Mouse (Mus musculus) liver, postnatal 0 days (tissue): Measurements from ENCODE around the gene Ggcx. TPM values are rescaled to one million over a fixed set of nuclear protein-coding genes. Genes with fewer than 3 reads are reported as not detected.
A peak's percentile ranks its signal among the peaks of the same experiment; 100 is the strongest.

ENCODE experiments used
- ATAC-seq: fragments of 200-750 bp; cut with Nextera tagmentation; 2 replicates; pipeline ENCODE4 v1.8.0; 2017; ENCODE audit warnings: mild to moderate bottlenecking, moderate library complexity
- DNase-seq: peaks from one replicate; pipeline ENCODE4 v3.0.0-alpha.2; 2016
- H3K27ac ChIP-seq: fragments of 300-500 bp; sonication (generic); 2 replicates; pipeline ENCODE4 v1.5.1; 2014; ENCODE audit warnings: antibody characterized with exemption, moderate library complexity, mild to moderate bottlenecking, low read depth
- H3K27me3 ChIP-seq: fragments of 300-500 bp; sonication (generic); 2 replicates; pipeline ENCODE4 v1.6.1; 2014; ENCODE audit warnings: low read length, control low read depth, mixed read lengths; ENCODE audit not compliant: insufficient read depth
- H3K36me3 ChIP-seq: fragments of 300-500 bp; sonication (generic); replicated peaks from 2 replicates; pipeline ENCODE4 v1.6.1; 2014; ENCODE audit warnings: mild to moderate bottlenecking, control low read depth, low read length, moderate library complexity, mixed read lengths; ENCODE audit not compliant: insufficient read depth
- H3K4me1 ChIP-seq: fragments of 300-500 bp; sonication (generic); 2 replicates; pipeline ENCODE4 v1.6.1; 2014; ENCODE audit warnings: antibody characterized with exemption, mild to moderate bottlenecking, control low read depth; ENCODE audit not compliant: insufficient read depth
- H3K4me2 ChIP-seq: fragments of 300-500 bp; sonication (generic); 2 replicates; pipeline ENCODE4 v1.6.1; 2014; ENCODE audit warnings: low read depth, mild to moderate bottlenecking, low read length, moderate library complexity, mixed read lengths
- H3K4me3 ChIP-seq: fragments of 300-500 bp; sonication (generic); 2 replicates; pipeline ENCODE4 v1.5.1; 2014; ENCODE audit warnings: low read depth, low read length
- H3K9ac ChIP-seq: fragments of 300-500 bp; sonication (generic); replicated peaks from 2 replicates; pipeline ENCODE4 v1.6.1; 2014; ENCODE audit warnings: mild to moderate bottlenecking, moderate library complexity
- H3K9me3 ChIP-seq: fragments of 300-500 bp; sonication (generic); 2 replicates; pipeline ENCODE4 v1.6.1; 2016; ENCODE audit warnings: mild to moderate bottlenecking, control low read depth, low read length, mixed read lengths
- CTCF ChIP-seq: sonication (generic); IDR thresholded peaks from 2 replicates; pipeline ENCODE4 v1.5.1; 2016; ENCODE audit warnings: antibody characterized with exemption, low read depth
- EP300 ChIP-seq: IDR thresholded peaks from 2 replicates; pipeline ENCODE4 v1.6.1; 2016; ENCODE audit warnings: antibody characterized with exemption, low read depth, mild to moderate bottlenecking
- WGBS: fragments of 180-500 bp; shearing (Covaris S2); extraction: QIAGEN DNeasy Blood & Tissue Kit; methylation state at CpG from one replicate; pipeline ENCODE4 v1.1.7; 2014; ENCODE audit not compliant: insufficient replicate concordance; 5-methylcytosine and 5-hydroxymethylcytosine counted together
- polyA plus RNA-seq: library from polyadenylated mRNA; unstranded; fragments of >200 nt; fragmentation: Nextera tagmentation; extraction: Ambion mirVana; gene quantifications from 2 replicates; pipeline ENCODE4 v1.2.1, GENCODE M21; 2015

The Ggcx gene
- polyA plus RNA-seq, 1 experiment from 2014 or later = 20.7 TPM

GRCm38 (mm10) chr6:72429061-72429842 is 15.1 kb downstream of the Ggcx start:
- no peak for DNase-seq
- Histone ChIP-seq H3K4me3 (no peak overlapping the region), H3K9me3 (no peaks in the 10 kb centered on the region), H3K27ac (no peak overlapping the region), H3K27me3 (no peaks in the 10 kb centered on the region), H3K4me2 (no peak overlapping the region), H3K9ac (no peak overlapping the region), H3K36me3 (peaks cover 62% of the 10 kb centered on the region), H3K4me1 (no peaks in the 10 kb centered on the region; the same call in 1 of the 2 replicates)
- WGBS = 82% methylated on average over 21 of the region's 21 CpGs
- TF ChIP-seq EP300 (no peak), CTCF (no peak)
- ATAC-seq = no peak

GRCm38 (mm10) chr6:72430989-72431921 is 17.1 kb downstream of the Ggcx start:
- WGBS = 43% methylated on average over 5 of the region's 5 CpGs
- TF ChIP-seq EP300 (no peak), CTCF (no peak)
- Histone ChIP-seq H3K36me3 (peaks cover 67% of the 10 kb centered on the region), H3K27me3 (no peaks in the 10 kb centered on the region), H3K9me3 (no peaks in the 10 kb centered on the region), H3K4me3 (no peak overlapping the region), H3K4me1 (no peaks in the 10 kb centered on the region; the same call in 1 of the 2 replicates), H3K27ac (peak overlapping the region; percentile 25), H3K9ac (no peak overlapping the region), H3K4me2 (no peak overlapping the region)
- DNase-seq (no peak), ATAC-seq (peak; percentile 43)

GRCm38 (mm10) chr6:72432153-72432552 is 18.0 kb downstream of the Ggcx start:
- WGBS = 88% methylated on average over 2 of the region's 2 CpGs
- no peaks in the 10 kb centered on the region; the same call in 1 of the 2 replicates for H3K4me1 ChIP-seq
- ATAC-seq (peak; percentile 28; the same call in 1 of the 2 replicates), DNase-seq (no peak)
- H3K36me3 ChIP-seq = peaks cover 71% of the 10 kb centered on the region
- H3K27ac ChIP-seq = no peak overlapping the region
- H3K9me3 ChIP-seq = no peaks in the 10 kb centered on the region
- H3K27me3 ChIP-seq = no peaks in the 10 kb centered on the region
- no peak overlapping the region for H3K9ac ChIP-seq
- H3K4me3 ChIP-seq = no peak overlapping the region
- no peak for TF ChIP-seq CTCF
- no peak for TF ChIP-seq EP300
- H3K4me2 ChIP-seq = no peak overlapping the region

- Histone ChIP-seq H3K36me3 (peaks cover 38% of the 10 kb centered on the region), H3K9me3 (no peaks in the 10 kb centered on the region), H3K27ac (peak overlapping the region; percentile 100), H3K9ac (peak overlapping the region; percentile 98), H3K4me3 (peak overlapping the region; percentile 99), H3K27me3 (no peaks in the 10 kb centered on the region), H3K4me1 (peaks cover 13% of the 10 kb centered on the region), H3K4me2 (peak overlapping the region; percentile 86)
- no peak for ATAC-seq
- no peak for DNase-seq
- 5% methylated on average over 5 of the region's 5 CpGs for WGBS
- no peak for TF ChIP-seq CTCF
- no peak for TF ChIP-seq EP300
These were observed 24.1 kb downstream of the Ggcx start for GRCm38 (mm10) chr6:72438226-72438625.

GRCm38 (mm10) chr6:72438862-72439354 is 24.8 kb downstream of the Ggcx start:
- Histone ChIP-seq H3K4me1 (peaks cover 13% of the 10 kb centered on the region), H3K27me3 (no peaks in the 10 kb centered on the region), H3K36me3 (peaks cover 32% of the 10 kb centered on the region), H3K9ac (peak overlapping the region; percentile 98), H3K4me3 (peak overlapping the region; percentile 99), H3K9me3 (no peaks in the 10 kb centered on the region), H3K27ac (peak overlapping the region; percentile 100), H3K4me2 (peak overlapping the region; percentile 86)
- peak; percentile 61 for ATAC-seq
- under 1% methylated on average over 52 of the region's 57 CpGs for WGBS
- no peak for TF ChIP-seq EP300
- 0 out of 2 replicates have a peak, but pooled peaks have one; percentile 1 for TF ChIP-seq CTCF
- peak; percentile 90 for DNase-seq
